Mouse (Mus musculus): ENCODE data around the gene Enpp1. TPM values are rescaled to one million over a fixed set of nuclear protein-coding genes. Genes with fewer than 3 reads are reported as not detected.
A peak's percentile ranks its signal among the peaks of the same experiment; 100 is the strongest.

Enpp1 gene
- total and polyA plus RNA-seq, 3 experiments, result 0.39 to 3.5 (median 2.9) TPM

DNA sequence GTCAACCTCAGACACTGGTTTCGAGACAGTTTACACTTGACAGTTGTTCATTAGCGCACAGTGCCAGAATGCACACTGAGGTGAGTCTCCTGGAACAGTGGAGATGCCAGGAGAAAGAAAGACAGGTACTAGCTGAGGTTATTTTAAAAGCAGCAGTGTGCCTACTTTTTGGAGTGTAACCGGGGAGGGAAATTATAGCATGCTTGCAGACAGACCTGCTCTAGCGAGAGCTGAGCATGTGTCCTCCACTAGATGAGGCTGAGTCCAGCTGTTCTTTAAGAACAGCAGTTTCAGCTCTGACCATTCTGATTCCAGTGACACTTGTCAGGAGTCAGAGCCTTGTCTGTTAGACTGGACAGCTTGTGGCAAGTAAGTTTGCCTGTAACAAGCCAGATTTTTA, 114.2 kb downstream of the Enpp1 start:
- DNase-seq, result no peak

DNA sequence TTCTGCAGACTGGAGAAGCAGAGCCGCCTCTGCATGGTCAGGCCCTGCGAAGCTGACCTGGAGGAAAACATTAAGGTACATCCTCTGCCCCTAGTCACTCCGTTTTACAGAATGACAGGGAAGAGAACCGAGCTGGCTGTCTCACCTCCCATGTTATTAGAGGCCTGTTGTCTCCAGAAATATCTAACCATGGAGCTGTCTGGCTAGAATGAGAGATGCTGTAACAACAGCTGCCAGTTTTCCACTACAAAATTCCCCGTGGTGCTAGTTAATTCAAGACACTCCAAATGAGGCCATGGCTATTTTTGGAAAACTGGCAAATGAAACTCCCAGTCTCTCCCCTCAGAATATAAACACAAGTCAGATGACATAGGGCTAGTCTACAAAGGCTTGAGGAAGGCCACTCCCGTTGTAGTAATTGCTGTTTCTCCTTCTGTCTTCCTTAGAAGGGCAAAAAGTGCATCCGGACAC, 115.1 kb downstream of the Enpp1 start:
- no peak for DNase-seq

DNA sequence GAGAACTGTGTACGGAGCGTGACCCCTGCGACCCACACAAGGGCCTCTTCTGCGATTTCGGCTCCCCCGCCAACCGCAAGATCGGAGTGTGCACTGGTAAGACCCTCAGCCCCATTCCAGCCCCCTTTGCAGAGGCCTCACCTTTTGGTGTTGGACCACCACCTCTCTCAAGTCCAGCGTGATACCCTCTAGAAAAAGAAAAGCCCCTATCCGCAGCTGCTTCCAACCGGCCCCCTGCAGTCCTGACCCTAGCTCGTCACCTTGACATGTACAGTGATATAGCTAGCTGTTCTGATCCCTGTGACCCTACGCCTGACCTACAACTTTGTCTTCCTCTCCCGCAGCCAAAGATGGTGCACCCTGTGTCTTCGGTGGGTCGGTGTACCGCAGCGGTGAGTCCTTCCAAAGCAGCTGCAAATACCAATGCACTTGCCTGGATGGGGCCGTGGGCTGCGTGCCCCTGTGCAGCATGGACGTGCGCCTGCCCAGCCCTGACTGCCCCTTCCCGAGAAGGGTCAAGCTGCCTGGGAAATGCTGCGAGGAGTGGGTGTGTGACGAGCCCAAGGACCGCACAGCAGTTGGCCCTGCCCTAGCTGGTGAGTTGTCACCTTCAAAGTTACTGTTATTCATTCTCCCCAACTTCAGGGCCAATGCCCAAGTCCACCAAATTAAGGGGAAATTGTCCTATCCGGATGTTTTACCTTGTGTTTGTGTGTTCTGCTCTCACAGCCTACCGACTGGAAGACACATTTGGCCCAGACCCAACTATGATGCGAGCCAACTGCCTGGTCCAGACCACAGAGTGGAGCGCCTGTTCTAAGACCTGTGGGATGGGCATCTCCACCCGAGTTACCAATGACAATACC, 115.7 kb downstream of the Enpp1 start:
- DNase-seq, result peak; percentile 21

DNA sequence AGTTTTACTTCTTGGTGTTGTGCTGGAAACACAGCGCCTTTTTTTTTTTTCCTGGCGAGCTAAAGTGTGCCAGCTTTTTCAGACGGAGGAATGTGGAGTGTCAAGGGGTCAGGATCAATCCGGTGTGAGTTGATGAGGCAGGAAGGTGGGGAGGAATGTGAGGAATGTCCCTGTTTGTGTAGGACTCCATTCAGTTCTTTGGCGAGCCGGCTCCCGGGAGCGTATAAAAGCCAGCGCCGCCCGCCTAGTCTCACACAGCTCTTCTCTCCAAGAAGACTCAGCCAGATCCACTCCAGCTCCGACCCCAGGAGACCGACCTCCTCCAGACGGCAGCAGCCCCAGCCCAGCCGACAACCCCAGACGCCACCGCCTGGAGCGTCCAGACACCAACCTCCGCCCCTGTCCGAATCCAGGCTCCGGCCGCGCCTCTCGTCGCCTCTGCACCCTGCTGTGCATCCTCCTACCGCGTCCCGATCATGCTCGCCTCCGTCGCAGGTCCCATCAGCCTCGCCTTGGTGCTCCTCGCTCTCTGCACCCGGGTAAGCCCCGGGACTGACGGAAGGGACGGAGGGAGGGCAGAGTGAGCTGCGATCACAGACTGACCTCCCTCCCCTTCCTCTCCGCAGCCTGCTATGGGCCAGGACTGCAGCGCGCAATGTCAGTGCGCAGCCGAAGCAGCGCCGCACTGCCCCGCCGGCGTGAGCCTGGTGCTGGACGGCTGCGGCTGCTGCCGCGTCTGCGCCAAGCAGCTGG, 116.5 kb downstream of the Enpp1 start, which contains the start of gene Ccn2:
Gene Ccn2 (plus strand): TSS at position 193 of the 753 bp plus-strand sequence.
- DNase-seq, result peak; percentile 78

DNA sequence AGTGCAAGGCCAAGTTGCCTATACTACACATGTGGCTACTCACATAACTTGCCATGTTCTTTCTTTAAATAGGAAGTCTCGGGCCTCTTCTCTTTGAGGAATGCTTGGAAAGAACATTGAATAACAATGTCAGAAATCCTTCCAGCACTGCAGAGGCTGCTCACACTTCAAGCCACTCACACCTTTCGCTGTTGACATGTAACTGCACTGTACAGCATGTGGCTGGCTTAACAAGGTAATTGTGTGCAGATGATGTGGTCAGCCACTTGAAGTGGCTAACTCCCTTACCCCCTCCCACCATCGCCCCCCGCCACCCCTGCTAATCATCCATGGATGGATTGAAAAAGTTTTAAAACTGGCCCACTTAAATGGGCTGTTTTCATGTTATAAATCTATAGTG, 118.4 kb downstream of the Enpp1 start:
- no peak for DNase-seq

DNA sequence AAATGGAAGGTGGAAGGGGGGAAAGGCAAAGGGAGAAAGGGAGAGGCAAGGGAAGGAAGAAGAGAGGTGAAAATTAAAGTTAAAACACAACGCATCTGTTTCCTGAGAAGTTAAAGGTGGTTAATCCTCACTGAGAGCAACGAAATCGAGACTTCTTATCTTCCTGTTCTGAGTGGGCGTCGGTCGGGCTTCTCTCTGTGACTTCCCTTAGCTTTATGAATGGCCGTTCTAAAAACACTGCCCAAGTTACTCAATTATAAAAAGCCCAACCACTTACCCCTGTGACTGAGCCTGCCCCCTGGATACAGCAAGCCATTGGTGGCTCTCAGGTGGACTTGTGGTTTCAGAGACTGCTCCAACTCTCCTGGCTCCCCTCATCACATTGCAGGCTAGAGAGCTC, 119.0 kb downstream of the Enpp1 start:
- DNase-seq, result no peak

DNA sequence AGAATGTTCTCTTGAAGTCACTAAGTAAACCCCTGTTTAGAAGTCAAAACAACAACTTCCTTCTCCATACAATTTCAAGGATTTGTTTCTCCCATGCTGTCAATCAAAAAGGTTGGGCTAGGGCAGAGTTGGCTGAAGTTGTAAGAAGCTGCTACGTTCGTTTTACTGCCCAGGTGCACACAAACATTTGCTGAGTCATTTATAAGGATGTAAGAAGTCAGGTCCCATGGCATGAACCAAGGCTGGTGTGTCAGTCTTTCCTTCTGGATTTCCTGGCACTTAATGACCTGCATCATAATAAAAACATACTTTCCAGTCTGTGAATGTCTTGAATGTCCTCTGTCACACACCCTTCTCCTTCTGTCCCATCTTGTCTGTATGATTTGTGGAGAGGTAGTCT, 119.6 kb downstream of the Enpp1 start:
- DNase-seq, result no peak

DNA sequence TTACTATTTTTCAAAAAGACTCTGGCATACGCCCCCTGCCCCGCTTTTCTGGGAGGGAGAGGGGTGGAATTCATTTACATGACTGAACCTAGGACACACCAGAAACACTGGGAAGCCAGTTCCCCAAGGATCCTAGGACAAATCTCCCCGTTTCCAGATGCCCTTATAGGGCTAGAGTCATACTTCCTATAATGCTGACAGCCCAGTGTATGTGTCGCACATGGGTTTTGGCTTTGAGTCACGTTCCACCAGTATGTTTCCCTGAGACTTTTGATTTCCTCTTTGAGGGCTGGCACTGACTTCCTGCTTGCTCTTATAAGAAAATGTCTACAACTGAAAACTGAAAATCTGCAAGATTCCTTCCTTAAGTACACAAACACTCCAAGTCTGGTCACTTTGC, 120.2 kb downstream of the Enpp1 start:
- DNase-seq, result no peak

DNA sequence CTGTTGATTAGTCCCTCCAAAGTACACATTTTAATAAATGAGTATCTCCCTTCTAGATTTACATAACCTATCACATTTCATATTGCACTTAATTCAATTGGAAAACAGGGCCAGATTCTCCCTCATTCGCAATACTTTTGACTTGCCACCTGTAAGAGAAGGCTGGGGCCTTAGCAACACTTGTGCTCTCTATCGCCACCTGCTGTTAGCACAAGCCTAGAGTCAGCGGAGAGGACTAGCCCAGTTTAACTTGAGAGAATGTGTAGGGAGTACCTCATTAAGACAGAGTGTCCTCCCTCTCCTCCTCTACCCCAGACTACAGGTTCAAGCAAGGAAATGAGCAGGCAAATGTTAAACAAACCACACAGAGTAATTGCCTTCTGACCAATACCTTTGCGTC, 120.8 kb downstream of the Enpp1 start:
- peak; percentile 75 for DNase-seq

DNA sequence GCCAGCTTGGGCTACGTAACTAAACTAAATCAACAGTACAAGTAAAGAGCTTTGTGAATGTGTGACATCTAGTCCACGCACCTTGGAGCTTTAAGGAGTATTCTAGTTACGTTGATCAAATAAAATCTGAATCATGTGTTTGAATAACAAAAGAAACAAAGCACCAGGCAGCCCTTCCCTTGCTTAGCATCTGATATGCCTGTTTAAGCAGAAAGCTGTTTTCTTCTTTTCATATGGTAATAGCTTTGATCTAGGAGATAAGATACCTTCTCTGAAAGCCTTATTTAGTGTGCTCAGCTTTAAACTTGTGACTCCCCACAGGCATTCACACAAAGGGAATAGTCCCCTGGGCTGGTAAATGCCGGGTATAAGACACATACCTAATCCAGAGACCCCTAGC, 121.4 kb downstream of the Enpp1 start:
- DNase-seq, result no peak

DNA sequence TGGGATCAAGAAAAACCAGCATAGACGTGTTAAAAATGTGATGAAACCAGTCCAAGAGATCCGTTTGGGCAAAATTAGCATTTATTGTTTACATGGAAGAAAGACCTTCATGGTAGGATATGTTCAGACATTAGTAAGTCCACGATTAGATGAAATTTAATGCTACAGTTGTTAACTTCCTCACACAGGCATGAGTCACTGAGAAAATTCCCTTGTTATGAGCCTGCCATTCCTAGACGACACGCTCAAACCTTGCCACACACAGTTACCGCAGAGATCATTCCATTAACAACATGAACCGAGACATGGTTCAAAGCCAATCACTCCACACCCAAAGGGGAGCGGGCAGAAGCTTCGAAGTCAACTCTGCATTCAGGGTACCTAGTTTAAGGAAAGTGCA, 122.7 kb downstream of the Enpp1 start:
- no peak for DNase-seq

DNA sequence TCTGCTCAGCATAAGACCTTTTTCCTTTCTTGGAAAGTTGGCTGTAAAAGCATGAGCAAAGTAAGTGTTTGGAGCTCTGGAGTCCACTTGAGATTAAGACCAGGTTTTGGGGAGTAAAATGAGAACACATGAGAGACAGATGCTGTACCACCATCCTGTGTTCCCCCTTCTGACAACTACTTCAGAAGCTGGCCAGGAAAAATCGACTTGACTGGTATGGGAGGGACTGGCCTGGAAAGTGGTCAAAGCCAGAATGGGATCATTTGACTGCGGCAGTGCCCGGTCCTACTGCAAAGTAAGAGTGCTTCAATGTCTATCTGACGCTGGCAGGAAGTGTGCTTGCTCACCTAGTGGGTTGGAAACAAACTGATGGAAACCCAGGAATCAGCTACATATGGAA, 123.1 kb downstream of the Enpp1 start:
- no peak for DNase-seq

Other genes starting within 250 kb of the Enpp1 start
- 10 to 100 TPM; 51.1 to 78.2 TPM for gene Ccn2, start 116.7 kb downstream of the Enpp1 start, total RNA-seq (2021)
- 241 and 278 TPM in 2 replicates for gene Ccn2, start 116.7 kb downstream of the Enpp1 start, polyA plus RNA-seq (2012; rRNA removed)
- 1 to 10 TPM; 1.7 to 2.2 TPM for gene Enpp3, start 130.7 kb upstream of the Enpp1 start, total RNA-seq (2021)
- 0.22 and 0.66 TPM in 2 replicates for gene Enpp3, start 130.7 kb upstream of the Enpp1 start, polyA plus RNA-seq (2012; rRNA removed)
- 10 to 100 TPM; 21.1 to 23.5 TPM for gene Med23, start 157.8 kb upstream of the Enpp1 start, total RNA-seq (2021)
- gene Med23, start 157.8 kb upstream of the Enpp1 start, polyA plus RNA-seq (2012; rRNA removed), result 11.9 and 12.9 TPM in 2 replicates
- 1 to 10 TPM in 1 of 2 experiments, not detected in 1; 3.9 TPM for gene Arg1, start 215.3 kb upstream of the Enpp1 start, total RNA-seq (2021)
- 0.10 TPM in 1 of 2 replicates, not detected in the other for gene Arg1, start 215.3 kb upstream of the Enpp1 start, polyA plus RNA-seq (2012; rRNA removed)

Data from adrenal gland, adult 2 months (tissue).